Mouse (Mus musculus) ES-Bruce4 (cell line): ENCODE data around the gene Sergef.

Experiments
- CTCF ChIP-seq: IDR thresholded peaks from one replicate; pipeline ENCODE4 v1.8.1; 2011; ENCODE audit warnings: low read depth, low read length
- POLR2A ChIP-seq: IDR thresholded peaks from one replicate; pipeline ENCODE4 v1.8.1; 2011; ENCODE audit warnings: low read length; ENCODE audit not compliant: insufficient read depth

DNA sequence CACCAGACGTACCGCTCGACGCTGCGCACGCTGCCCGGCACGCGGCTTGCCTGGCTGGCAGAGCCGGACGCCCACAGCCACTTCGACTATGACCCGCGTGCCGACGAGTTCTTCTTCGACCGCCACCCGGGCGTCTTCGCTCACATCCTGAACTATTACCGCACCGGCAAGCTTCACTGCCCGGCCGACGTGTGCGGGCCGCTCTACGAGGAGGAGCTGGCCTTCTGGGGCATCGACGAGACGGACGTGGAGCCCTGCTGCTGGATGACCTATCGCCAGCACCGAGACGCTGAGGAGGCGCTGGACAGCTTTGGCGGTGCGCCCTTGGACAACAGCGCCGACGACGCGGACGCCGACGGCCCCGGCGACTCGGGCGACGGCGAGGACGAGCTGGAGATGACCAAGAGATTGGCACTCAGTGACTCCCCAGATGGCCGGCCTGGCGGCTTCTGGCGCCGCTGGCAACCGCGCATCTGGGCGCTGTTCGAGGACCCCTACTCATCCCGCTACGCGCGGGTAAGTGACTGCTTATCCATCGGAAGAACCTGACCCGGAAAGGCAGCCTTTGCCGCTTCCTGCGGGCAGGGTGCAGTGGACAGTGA is 241.8 kb downstream of the Sergef start:
- TF ChIP-seq POLR2A (no peak), CTCF (no peak)
